Mouse (Mus musculus): ENCODE data around the gene Ctnna3.

DNA sequence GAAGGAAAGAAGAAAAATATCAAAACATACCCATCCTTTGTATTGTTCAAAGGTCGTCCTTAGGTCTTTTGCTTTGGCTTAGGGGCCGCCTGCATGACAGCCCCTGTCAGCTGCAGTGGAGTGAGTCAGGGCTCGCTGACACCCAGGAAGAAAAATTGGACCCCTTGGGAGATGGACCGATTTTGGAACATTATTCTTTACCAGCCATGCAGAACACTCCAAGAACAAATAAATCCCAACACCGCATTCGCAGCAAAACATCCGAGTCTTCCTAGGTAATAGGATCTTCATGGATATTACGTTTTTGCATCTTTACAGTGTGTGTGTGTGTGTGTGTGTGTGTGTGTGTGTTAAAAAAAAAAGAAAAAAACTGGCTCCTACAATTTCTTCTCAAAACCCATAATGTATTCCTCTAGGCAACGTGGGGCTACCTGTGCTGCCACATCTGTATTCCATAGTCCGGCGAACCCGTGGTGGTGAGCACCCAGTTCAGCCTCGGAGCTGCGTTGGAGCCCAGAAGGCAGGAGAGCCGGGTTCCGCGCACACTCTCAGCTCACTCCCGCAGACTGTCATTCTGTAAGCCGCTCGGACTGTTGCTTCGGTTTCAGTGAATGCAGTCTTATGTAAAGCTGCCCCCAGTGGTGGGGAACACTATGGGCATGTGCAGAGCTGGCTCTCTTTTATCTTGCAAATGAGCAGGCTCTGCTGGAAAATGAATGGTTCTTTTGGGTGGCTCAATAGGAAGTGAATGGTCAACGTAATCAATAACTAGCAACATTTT lies 660.0 kb downstream of the Ctnna3 start, which contains the start of gene Lrrtm3:
- peak; percentile 34; the same call in 1 of the 2 replicates for TF ChIP-seq CTCF (IDR thresholded peaks at IDR 0.05; ENCODE audit: extremely low read depth, insufficient read depth, low read length)
- TF ChIP-seq POLR2A (IDR thresholded peaks at IDR 0.05; ENCODE audit: extremely low read depth, insufficient read depth, low read length), result peak; percentile 99
